Mouse (Mus musculus) neural tube, embryonic 14.5 days (tissue): ENCODE measurements at regions not wholly inside any gene's neighbourhood (a gene's known extent, or its start where the extent isn't known, plus 50 kb on each side); places are given as distances from the start of the nearest gene placed in this dataset.

Source experiments
- ATAC-seq: fragments of 200-750 bp; cut with Nextera tagmentation; 2 replicates; pipeline ENCODE4 v1.8.0; 2017; ENCODE audit warnings: low read depth, mild to moderate bottlenecking, moderate TSS enrichment, moderate library complexity
- H3K27ac ChIP-seq: fragments of 300-500 bp; sonication (generic); 2 replicates; pipeline ENCODE4 v1.5.1; 2014; ENCODE audit warnings: low read depth, mild to moderate bottlenecking, control low read depth, low read length, moderate library complexity, mixed read lengths
- H3K27me3 ChIP-seq: fragments of 300-500 bp; sonication (generic); 2 replicates; pipeline ENCODE4 v1.6.1; 2014; ENCODE audit warnings: low read length; ENCODE audit not compliant: control insufficient read depth, insufficient read depth
- H3K36me3 ChIP-seq: fragments of 300-500 bp; sonication (generic); 2 replicates; pipeline ENCODE4 v1.6.1; 2014; ENCODE audit warnings: low read length, mixed read lengths; ENCODE audit not compliant: control insufficient read depth, insufficient read depth
- H3K4me1 ChIP-seq: fragments of 300-500 bp; sonication (generic); 2 replicates; pipeline ENCODE4 v1.6.1; 2014; ENCODE audit warnings: low read length; ENCODE audit not compliant: control insufficient read depth, insufficient read depth
- H3K4me2 ChIP-seq: fragments of 300-500 bp; sonication (generic); 2 replicates; pipeline ENCODE4 v1.6.1; 2014; ENCODE audit warnings: mild to moderate bottlenecking, low read depth, low read length, control low read depth
- H3K4me3 ChIP-seq: fragments of 300-500 bp; sonication (generic); 2 replicates; pipeline ENCODE4 v1.5.1; 2014; ENCODE audit warnings: low read depth, low read length, control low read depth, mixed read lengths
- H3K9ac ChIP-seq: fragments of 300-500 bp; sonication (generic); replicated peaks from 2 replicates; pipeline ENCODE4 v1.6.1; 2014; ENCODE audit warnings: low read depth, mild to moderate bottlenecking, control low read depth, low read length, mixed read lengths
- H3K9me3 ChIP-seq: fragments of 300-500 bp; sonication (generic); 2 replicates; pipeline ENCODE4 v1.6.1; 2016; ENCODE audit warnings: low read length; ENCODE audit not compliant: control insufficient read depth
- WGBS: fragments of 180-500 bp; shearing (Covaris S2); extraction: QIAGEN DNeasy Blood & Tissue Kit; methylation state at CpG from one replicate; pipeline ENCODE4 v1.1.7; 2014; 5-methylcytosine and 5-hydroxymethylcytosine counted together

GRCm38 (mm10) chr16:75663871-75664270 is 71.2 kb downstream of the Rbm11 start:
- no peaks in the 10 kb centered on the region for H3K9me3 ChIP-seq
- no peak for ATAC-seq
- WGBS, result 86% methylated on average over 3 of the region's 3 CpGs
- H3K27ac ChIP-seq, result no peak overlapping the region
- no peaks in the 10 kb centered on the region for H3K4me1 ChIP-seq
- H3K36me3 ChIP-seq, result no peaks in the 10 kb centered on the region
- no peak overlapping the region for H3K4me2 ChIP-seq
- H3K27me3 ChIP-seq, result no peaks in the 10 kb centered on the region
- no peak overlapping the region for H3K4me3 ChIP-seq
- H3K9ac ChIP-seq, result no peak overlapping the region

DNA sequence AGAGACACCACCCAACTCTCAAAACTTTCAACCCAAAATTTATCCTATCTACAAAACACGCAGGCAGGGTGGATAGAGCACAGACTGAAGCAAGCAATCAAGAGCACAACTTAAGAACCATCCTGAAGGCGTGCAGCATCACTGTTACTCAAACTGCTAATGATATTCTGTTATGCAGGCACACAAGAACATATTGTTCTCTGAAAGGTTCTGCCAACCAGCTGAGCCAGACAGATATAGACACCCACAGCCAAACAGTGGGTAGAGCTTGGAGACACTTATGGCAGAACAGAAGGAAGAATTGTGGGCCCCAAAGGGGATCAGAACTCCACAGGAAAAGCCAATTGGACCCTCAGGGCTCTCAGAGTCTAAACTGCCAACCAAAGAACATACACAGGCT is 74.9 kb downstream of the Rbm11 start:
- ATAC-seq, result no peak
- Histone ChIP-seq H3K27ac (no peak overlapping the region), H3K36me3 (no peaks in the 10 kb centered on the region), H3K9me3 (no peaks in the 10 kb centered on the region), H3K9ac (no peak overlapping the region), H3K4me2 (no peak overlapping the region), H3K4me3 (no peak overlapping the region), H3K4me1 (no peaks in the 10 kb centered on the region), H3K27me3 (no peaks in the 10 kb centered on the region)
- 83% methylated on average over 2 of the region's 2 CpGs for WGBS

GRCm38 (mm10) chr16:75672112-75672511 is 79.5 kb downstream of the Rbm11 start:
- Histone ChIP-seq H3K9me3 (no peaks in the 10 kb centered on the region), H3K4me2 (no peak overlapping the region), H3K4me1 (no peaks in the 10 kb centered on the region), H3K36me3 (no peaks in the 10 kb centered on the region), H3K27ac (no peak overlapping the region), H3K27me3 (no peaks in the 10 kb centered on the region), H3K4me3 (no peak overlapping the region), H3K9ac (no peak overlapping the region)
- 73% methylated on average over 1 of the region's 1 CpGs for WGBS
- ATAC-seq, result no peak

DNA sequence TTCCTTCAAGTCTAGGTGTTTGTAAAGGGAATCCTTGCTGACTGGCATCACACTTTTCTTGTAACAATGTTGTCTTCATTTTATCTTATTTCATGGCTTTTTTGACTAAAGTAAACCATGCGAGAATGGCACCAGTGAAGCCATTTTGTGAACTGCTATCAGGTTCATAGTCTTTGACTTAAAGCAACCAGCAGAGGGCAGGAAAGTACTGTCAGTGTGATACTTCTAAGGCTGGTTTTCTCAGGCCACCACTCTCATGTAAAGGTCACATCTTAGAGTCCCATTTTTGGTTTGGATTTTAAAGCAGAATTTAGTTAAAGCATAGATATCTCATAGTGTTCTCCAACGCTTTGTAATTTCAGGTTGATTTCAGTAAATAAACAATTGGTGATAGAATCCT is 83.2 kb downstream of the Rbm11 start:
- no peaks in the 10 kb centered on the region for H3K9me3 ChIP-seq
- H3K9ac ChIP-seq, result no peak overlapping the region
- no peak overlapping the region for H3K27ac ChIP-seq
- H3K27me3 ChIP-seq, result no peaks in the 10 kb centered on the region
- H3K4me2 ChIP-seq, result no peak overlapping the region
- WGBS, result 60% methylated on average over 2 of the region's 2 CpGs
- no peak overlapping the region for H3K4me3 ChIP-seq
- H3K4me1 ChIP-seq, result 0 out of 2 replicates have a peak, but pooled peaks cover 3% of the 10 kb centered on the region
- H3K36me3 ChIP-seq, result no peaks in the 10 kb centered on the region
- peak; percentile 74; the same call in 1 of the 2 replicates for ATAC-seq

DNA sequence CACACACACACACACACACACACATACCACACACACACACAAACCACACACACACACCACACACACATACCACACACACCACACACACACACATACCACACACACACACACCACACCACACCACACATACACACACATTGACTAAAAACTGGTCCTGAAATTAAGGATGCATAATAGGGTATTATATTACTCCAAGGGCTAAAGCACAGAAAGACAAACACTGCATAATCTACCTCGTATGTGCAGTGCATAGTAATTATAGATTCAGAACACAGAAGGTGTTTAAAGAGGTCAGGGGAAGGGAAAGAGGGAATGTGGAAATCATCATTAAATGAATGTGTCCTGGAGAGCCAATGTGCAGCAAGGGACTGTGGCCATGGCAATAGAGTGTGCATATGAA is 84.5 kb downstream of the Rbm11 start:
- Histone ChIP-seq H3K4me3 (no peak overlapping the region), H3K36me3 (no peaks in the 10 kb centered on the region), H3K9me3 (no peaks in the 10 kb centered on the region), H3K27ac (no peak overlapping the region), H3K4me2 (no peak overlapping the region), H3K27me3 (no peaks in the 10 kb centered on the region), H3K4me1 (0 out of 2 replicates have a peak, but pooled peaks cover 3% of the 10 kb centered on the region), H3K9ac (no peak overlapping the region)
- WGBS, result 19% methylated on average over 1 of the region's 1 CpGs
- ATAC-seq, result no peak; the same call in 1 of the 2 replicates
